Mouse (Mus musculus): ENCODE measurements around the gene Gm44502. TPM values are rescaled to one million over a fixed set of nuclear protein-coding genes. Genes with fewer than 3 reads are reported as not detected.

The Gm44502 gene
- total RNA-seq, 2 experiments from 2014 or later = 1.5 TPM; not detected in 1

- peak; percentile 78 to 80 for DNase-seq
- intact Hi-C loops (cut with DNase I) = loop anchor here (5.0 kb wide), 1 partner anchor 54 kb away; the partner anchor contains the start of genes C730034F03Rik, Chkb, Cpt1b and Gm44502
Observed at GRCm38 (mm10) chr15:89373027-89373761, 56.3 kb downstream of the Gm44502 start.

GRCm38 (mm10) chr15:89372536-89372935, 57.0 kb downstream of the Gm44502 start:
- no peak for DNase-seq
- intact Hi-C loops (cut with DNase I) = loop anchor here (5.0 kb wide), 1 partner anchor 55 kb away; the partner anchor contains the start of genes C730034F03Rik, Chkb, Cpt1b and Gm44502

GRCm38 (mm10) chr15:89372068-89372467, 57.4 kb downstream of the Gm44502 start:
- intact Hi-C loops (cut with DNase I) = loop anchor here (5.0 kb wide), 1 partner anchor 55 kb away; the partner anchor contains the start of genes C730034F03Rik, Chkb, Cpt1b and Gm44502
- no peak for DNase-seq

Other genes starting within 250 kb of the Gm44502 start
- gene Plxnb2, start 248.9 kb downstream of the Gm44502 start, total RNA-seq (2021) = 1 to 10 TPM; 8.9 to 9.6 TPM
- 1 to 10 TPM; 7.6 to 9.0 TPM for gene Dennd6b, start 233.2 kb downstream of the Gm44502 start, total RNA-seq (2021)
- 10 to 100 TPM; 81.0 to 85.9 TPM for gene Ppp6r2, start 218.1 kb downstream of the Gm44502 start, total RNA-seq (2021)
- 10 to 100 TPM; 62.0 to 62.1 TPM for gene Sbf1, start 114.4 kb downstream of the Gm44502 start, total RNA-seq (2021)
- gene Adm2, start 107.0 kb downstream of the Gm44502 start, total RNA-seq (2021) = not detected
- gene Miox, start 95.3 kb downstream of the Gm44502 start, total RNA-seq (2021) = not detected
- 10 to 100 TPM; 12.0 to 12.6 TPM for gene Lmf2, start 74.0 kb downstream of the Gm44502 start, total RNA-seq (2021)
- gene Ncaph2, start 74.0 kb downstream of the Gm44502 start, total RNA-seq (2021) = 10 to 100 TPM; 36.7 to 43.0 TPM
- gene Sco2, start 55.9 kb downstream of the Gm44502 start, total RNA-seq (2021) = 10 to 100 TPM; 12.0 to 19.1 TPM
- gene Tymp, start 52.7 kb downstream of the Gm44502 start, total RNA-seq (2021) = under 1 TPM; 0.35 to 0.48 TPM
- under 1 TPM; 0.42 to 0.87 TPM for gene Odf3b, start 50.4 kb downstream of the Gm44502 start, total RNA-seq (2021)
- not detected for gene Klhdc7b, start 44.8 kb downstream of the Gm44502 start, total RNA-seq (2021)
- gene Syce3, start 19.2 kb downstream of the Gm44502 start, total RNA-seq (2021) = not detected
- gene Cpt1b, start 3.8 kb downstream of the Gm44502 start, total RNA-seq (2021) = 100 to 1,000 TPM; 255 to 278 TPM
- gene C730034F03Rik, start 107 bp downstream of the Gm44502 start, total RNA-seq (2021) = under 1 TPM; 0.20 to 0.47 TPM
- gene Chkb, start 212 bp upstream of the Gm44502 start, total RNA-seq (2021) = 10 to 100 TPM; 20.8 to 30.0 TPM
- gene Mapk8ip2, start 24.2 kb upstream of the Gm44502 start, total RNA-seq (2021) = under 1 TPM; 0.28 to 0.30 TPM
- 1 to 10 TPM; 3.0 to 3.8 TPM for gene Arsa, start 47.7 kb upstream of the Gm44502 start, total RNA-seq (2021)
- gene Shank3, start 69.9 kb upstream of the Gm44502 start, total RNA-seq (2021) = 10 to 100 TPM; 14.4 to 15.5 TPM
- gene Acr, start 138.6 kb upstream of the Gm44502 start, total RNA-seq (2021) = under 1 TPM; 0.28 to 0.30 TPM
- 1 to 10 TPM; 1.8 to 3.1 TPM for gene Rabl2, start 162.2 kb upstream of the Gm44502 start, total RNA-seq (2021)